Mouse (Mus musculus) forebrain, embryonic 10.5 days (tissue): ENCODE data around the gene Crabp1. TPM values are rescaled to one million over a fixed set of nuclear protein-coding genes. Genes with fewer than 3 reads are reported as not detected.

Experiments used
- DNase-seq: peaks from one replicate; pipeline ENCODE4 v3.0.0-alpha.2; 2017; ENCODE audit warnings: low spot score; ENCODE audit errors: extremely low spot score
- H3K27ac ChIP-seq: fragments of 300-500 bp; sonication (generic); 2 replicates; pipeline ENCODE4 v1.5.1; 2016; ENCODE audit warnings: mild to moderate bottlenecking
- H3K27me3 ChIP-seq: fragments of 300-500 bp; sonication (generic); 2 replicates; pipeline ENCODE4 v1.6.1; 2016; ENCODE audit warnings: mild to moderate bottlenecking; ENCODE audit not compliant: poor library complexity, severe bottlenecking
- H3K36me3 ChIP-seq: fragments of 300-500 bp; sonication (generic); replicated peaks from 2 replicates; pipeline ENCODE4 v1.6.1; 2016; ENCODE audit warnings: mild to moderate bottlenecking, moderate library complexity
- H3K4me1 ChIP-seq: fragments of 300-500 bp; sonication (generic); 2 replicates; pipeline ENCODE4 v1.6.1; 2016
- H3K4me3 ChIP-seq: fragments of 300-500 bp; sonication (generic); 2 replicates; pipeline ENCODE4 v1.5.1; 2016; ENCODE audit warnings: mild to moderate bottlenecking, moderate library complexity
- H3K9me3 ChIP-seq: fragments of 300-500 bp; sonication (generic); 2 replicates; pipeline ENCODE4 v1.6.1; 2016; ENCODE audit warnings: mild to moderate bottlenecking, moderate library complexity
- WGBS: fragments of 180-500 bp; shearing (Covaris S2); methylation state at CpG from one replicate; pipeline ENCODE4 v1.1.7; 2016; 5-methylcytosine and 5-hydroxymethylcytosine counted together
- polyA plus RNA-seq: library from polyadenylated mRNA; unstranded; fragments of >200 nt; fragmentation: Nextera tagmentation; extraction: Ambion mirVana; gene quantifications from 2 replicates; pipeline ENCODE4 v1.2.1, GENCODE M21; 2016

Crabp1 gene
- polyA plus RNA-seq, 1 experiment from 2014 or later, result 1,193 TPM

- peak; percentile 52 for DNase-seq
- H3K27ac ChIP-seq, result peak overlapping the region; percentile 41; the same call in 1 of the 2 replicates
- 56% methylated on average over 5 of the region's 5 CpGs for WGBS
Observed at GRCm38 (mm10) chr9:54821442-54822100, 57.0 kb downstream of the Crabp1 start.

More at GRCm38 (mm10) chr9:54821442-54822100, 57.0 kb downstream of the Crabp1 start:
- Histone ChIP-seq H3K9me3 (no peaks in the 10 kb centered on the region), H3K27me3 (no peaks in the 10 kb centered on the region; the same call in 1 of the 2 replicates), H3K36me3 (no peaks in the 10 kb centered on the region), H3K4me3 (no peak overlapping the region), H3K4me1 (peaks cover 32% of the 10 kb centered on the region)

Other genes with a start within 250 kb of the Crabp1 start
- not detected in 2 replicates for gene Sh2d7, start 225.8 kb upstream of the Crabp1 start, polyA plus RNA-seq
- 8.3 and 9.1 TPM in 2 replicates for gene Cib2, start 204.5 kb upstream of the Crabp1 start, polyA plus RNA-seq
- 129 and 133 TPM in 2 replicates for gene Idh3a, start 178.4 kb upstream of the Crabp1 start, polyA plus RNA-seq
- gene Acsbg1, start 102.9 kb upstream of the Crabp1 start, polyA plus RNA-seq, result 7.7 and 9.6 TPM in 2 replicates
- gene Dnaja4, start 65.9 kb upstream of the Crabp1 start, polyA plus RNA-seq, result 3.1 TPM in 2 replicates
- 183 and 188 TPM in 2 replicates for gene Wdr61, start 30.2 kb upstream of the Crabp1 start, polyA plus RNA-seq
- gene Ireb2, start 99.0 kb downstream of the Crabp1 start, polyA plus RNA-seq, result 46.0 and 46.4 TPM in 2 replicates
- 4.3 and 5.0 TPM in 2 replicates for gene Hykk, start 152.5 kb downstream of the Crabp1 start, polyA plus RNA-seq
- gene Psma4, start 186.0 kb downstream of the Crabp1 start, polyA plus RNA-seq, result 327 and 338 TPM in 2 replicates
- gene AY074887, start 186.2 kb downstream of the Crabp1 start, polyA plus RNA-seq, result 0.77 and 1.1 TPM in 2 replicates
- gene Chrna5, start 216.1 kb downstream of the Crabp1 start, polyA plus RNA-seq, result 0.42 TPM in 2 replicates